Mouse (Mus musculus) monocyte, adult 2 months (primary cell): ENCODE results near the gene Drc7.
"Not testable (repeated sequence)": the region's sequence is repeated elsewhere in the genome, so short reads cannot be mapped to it uniquely, and the experiment has no call there.

ENCODE experiments used
- DNase-seq, 2 experiments: peaks; one replicate each; pipeline ENCODE4 v3.0.0; 2022; ENCODE audit warnings: low spot score in 2 of 2, low read depth in 1 of 2

Gene Drc7

GRCm38 (mm10) chr8:95054927-95055510 is at the start of gene Drc7:
Gene Drc7 (plus strand): TSS chr8:95055103.
- no peak for DNase-seq

GRCm38 (mm10) chr8:95012442-95012919 is 42.4 kb upstream of the Drc7 start:
- DNase-seq: no peak

GRCm38 (mm10) chr8:95015866-95016265 is 39.0 kb upstream of the Drc7 start:
- DNase-seq: no peak

- DNase-seq: no peak
These were observed 38.2 kb upstream of the Drc7 start for GRCm38 (mm10) chr8:95016684-95017083.

GRCm38 (mm10) chr8:95017451-95017850 is 37.5 kb upstream of the Drc7 start, which contains the start of gene Adgrg3:
Gene Adgrg3 (plus strand): TSS chr8:95017692.
- DNase-seq: no peak

- DNase-seq: no peak
These were observed 36.8 kb upstream of the Drc7 start for GRCm38 (mm10) chr8:95017969-95018635.

GRCm38 (mm10) chr8:95020293-95020777 is 34.6 kb upstream of the Drc7 start:
- no peak for DNase-seq

GRCm38 (mm10) chr8:95020821-95021220 is 34.1 kb upstream of the Drc7 start:
- no peak for DNase-seq

- no peak for DNase-seq
These were observed 31.7 kb upstream of the Drc7 start for GRCm38 (mm10) chr8:95023201-95023600.

GRCm38 (mm10) chr8:95024387-95024786 is 30.5 kb upstream of the Drc7 start:
- no peak for DNase-seq

- peak in 1 of 2 experiments; percentile 30 for DNase-seq
These were observed 29.5 kb upstream of the Drc7 start for GRCm38 (mm10) chr8:95025421-95025820.

- not testable (repeated sequence) for DNase-seq
These were observed 26.5 kb upstream of the Drc7 start for GRCm38 (mm10) chr8:95028391-95028790.

- DNase-seq: peak; percentile 37 to 53
These were observed 17.6 kb upstream of the Drc7 start for GRCm38 (mm10) chr8:95037106-95037925.

GRCm38 (mm10) chr8:95041883-95042784 is 12.8 kb upstream of the Drc7 start:
- no peak for DNase-seq

- no peak for DNase-seq
These were observed 10.1 kb upstream of the Drc7 start for GRCm38 (mm10) chr8:95044811-95045210.

- no peak for DNase-seq
These were observed 7.9 kb upstream of the Drc7 start for GRCm38 (mm10) chr8:95046982-95047381.

- DNase-seq: no peak
These were observed 6.8 kb upstream of the Drc7 start for GRCm38 (mm10) chr8:95047884-95048680.

GRCm38 (mm10) chr8:95049636-95050035 is 5.3 kb upstream of the Drc7 start:
- DNase-seq: no peak

- DNase-seq: no peak
These were observed 465 bp upstream of the Drc7 start for GRCm38 (mm10) chr8:95054438-95054837.

GRCm38 (mm10) chr8:95056414-95056813 is 1.5 kb downstream of the Drc7 start:
- DNase-seq: no peak
